Mouse (Mus musculus): ENCODE measurements around the gene Cd300ld2. TPM values are rescaled to one million over a fixed set of nuclear protein-coding genes. Genes with fewer than 3 reads are reported as not detected.
"Not testable (repeated sequence)": the region's sequence is repeated elsewhere in the genome, so short reads cannot be mapped to it uniquely, and the experiment has no call there.

The Cd300ld2 gene
- polyA plus RNA-seq, 1 experiment, result 0.90 TPM

GRCm38 (mm10) chr11:115049282-115049895 is 33.4 kb upstream of the Cd300ld2 start:
- TF ChIP-seq POLR2A (IDR thresholded peaks at IDR 0.05; ENCODE audit: control insufficient read depth, extremely low read depth, insufficient read depth, low read length, poor library complexity) (no peak), CTCF (IDR thresholded peaks at IDR 0.05; ENCODE audit: borderline replicate concordance, control insufficient read depth, extremely low read depth, insufficient read depth, low read length, poor library complexity) (no peak)
- DNase-seq, result no peak
- no peaks in the 10 kb centered on the region for H3K4me1 ChIP-seq (replicated peaks; ENCODE audit: control insufficient read depth, insufficient read depth, low read length)
- no peak overlapping the region for H3K4me3 ChIP-seq (ENCODE audit: control insufficient read depth, insufficient read depth, low read length)
- H3K36me3 ChIP-seq (ENCODE audit: control insufficient read depth, insufficient read depth, low read length), result no peaks in the 10 kb centered on the region
- H3K27me3 ChIP-seq (ENCODE audit: control insufficient read depth, insufficient read depth, low read length), result no peaks in the 10 kb centered on the region
- 44% methylated on average over 3 of the region's 3 CpGs for WGBS
- no peak overlapping the region for H3K27ac ChIP-seq (ENCODE audit: control insufficient read depth, insufficient read depth, low read length)

DNA sequence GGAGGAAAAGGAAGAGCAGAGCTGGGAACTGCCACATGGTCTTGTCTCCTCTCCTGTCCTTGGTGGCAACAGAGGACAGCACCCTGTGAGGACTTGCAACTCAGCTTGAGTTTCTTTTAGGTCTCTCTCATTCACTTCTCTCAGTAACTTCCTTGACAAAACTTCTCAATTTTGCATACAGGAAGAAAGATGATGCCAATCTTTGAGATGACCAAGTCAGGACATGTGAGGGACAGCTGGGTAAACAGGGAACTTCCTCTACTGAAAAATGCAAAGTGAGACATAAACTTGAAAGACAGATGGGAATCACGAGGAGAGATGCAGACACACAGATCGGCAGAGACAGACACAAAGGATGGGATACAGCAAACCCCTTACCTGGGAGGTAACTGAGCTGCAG is 32.3 kb upstream of the Cd300ld2 start, which contains the start of gene Cd300ld3:
Cd300ld3 (minus strand) TSS at position 151 of the 400 bp plus-strand sequence.
- H3K4me1 ChIP-seq (replicated peaks; ENCODE audit: control insufficient read depth, insufficient read depth, low read length), result no peaks in the 10 kb centered on the region
- WGBS, result 64% methylated on average over 2 of the region's 2 CpGs
- H3K27me3 ChIP-seq (ENCODE audit: control insufficient read depth, insufficient read depth, low read length), result no peaks in the 10 kb centered on the region
- H3K27ac ChIP-seq (ENCODE audit: control insufficient read depth, insufficient read depth, low read length), result no peak within 1 kb of the TSS
- H3K36me3 ChIP-seq (ENCODE audit: control insufficient read depth, insufficient read depth, low read length), result no peaks in the 10 kb centered on the region
- TF ChIP-seq POLR2A (IDR thresholded peaks at IDR 0.05; ENCODE audit: control insufficient read depth, extremely low read depth, insufficient read depth, low read length, poor library complexity), result no peak
- no peak for TF ChIP-seq CTCF (IDR thresholded peaks at IDR 0.05; ENCODE audit: borderline replicate concordance, control insufficient read depth, extremely low read depth, insufficient read depth, low read length, poor library complexity)
- H3K4me3 ChIP-seq (ENCODE audit: control insufficient read depth, insufficient read depth, low read length), result no peak within 1 kb of the TSS
- no peak for DNase-seq

GRCm38 (mm10) chr11:115037669-115038068 is 21.7 kb upstream of the Cd300ld2 start, which contains the start of gene Cd300ld5:
Gene Cd300ld5 (minus strand): TSS chr11:115037769.
- not testable (repeated sequence) for H3K27ac ChIP-seq (ENCODE audit: control insufficient read depth, insufficient read depth, low read length); H3K4me1 ChIP-seq (replicated peaks; ENCODE audit: control insufficient read depth, insufficient read depth, low read length); DNase-seq; H3K27me3 ChIP-seq (ENCODE audit: control insufficient read depth, insufficient read depth, low read length); H3K36me3 ChIP-seq (ENCODE audit: control insufficient read depth, insufficient read depth, low read length); H3K4me3 ChIP-seq (ENCODE audit: control insufficient read depth, insufficient read depth, low read length)
- no CpG with 5 or more reads among the region's 6 CpGs for WGBS

DNA sequence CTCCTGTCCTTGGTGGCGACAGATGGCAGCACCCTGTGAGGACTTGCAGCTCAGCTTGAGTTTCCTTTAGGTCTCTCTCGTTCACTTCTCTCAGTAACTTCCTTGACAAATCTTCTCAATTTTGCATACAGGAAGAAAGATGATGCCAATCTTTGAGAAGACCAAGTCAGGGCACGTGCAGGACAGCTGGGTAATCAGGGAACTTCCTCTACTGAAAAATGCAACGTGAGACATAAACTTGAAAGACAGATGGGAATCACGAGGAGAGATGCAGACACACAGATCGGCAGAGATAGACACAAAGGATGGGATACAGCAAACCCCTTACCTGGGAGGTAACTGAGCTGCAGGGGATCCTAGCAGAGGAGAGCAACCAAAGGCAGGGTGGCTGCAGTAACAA is 10.9 kb upstream of the Cd300ld2 start, which contains the start of gene Cd300ld4:
Cd300ld4 (minus strand) TSS at position 101 of the 400 bp plus-strand sequence.
- WGBS, result no CpG with 5 or more reads among the region's 6 CpGs
- H3K27me3 ChIP-seq (ENCODE audit: control insufficient read depth, insufficient read depth, low read length); H3K4me3 ChIP-seq (ENCODE audit: control insufficient read depth, insufficient read depth, low read length); DNase-seq; H3K4me1 ChIP-seq (replicated peaks; ENCODE audit: control insufficient read depth, insufficient read depth, low read length); H3K27ac ChIP-seq (ENCODE audit: control insufficient read depth, insufficient read depth, low read length); H3K36me3 ChIP-seq (ENCODE audit: control insufficient read depth, insufficient read depth, low read length): not testable (repeated sequence)

GRCm38 (mm10) chr11:115004070-115004469 is 11.9 kb downstream of the Cd300ld2 start:
- Histone ChIP-seq H3K27ac (ENCODE audit: control insufficient read depth, insufficient read depth, low read length) (no peak overlapping the region), H3K27me3 (ENCODE audit: control insufficient read depth, insufficient read depth, low read length) (no peaks in the 10 kb centered on the region)
- WGBS, result 17% methylated on average over 5 of the region's 5 CpGs

DNA sequence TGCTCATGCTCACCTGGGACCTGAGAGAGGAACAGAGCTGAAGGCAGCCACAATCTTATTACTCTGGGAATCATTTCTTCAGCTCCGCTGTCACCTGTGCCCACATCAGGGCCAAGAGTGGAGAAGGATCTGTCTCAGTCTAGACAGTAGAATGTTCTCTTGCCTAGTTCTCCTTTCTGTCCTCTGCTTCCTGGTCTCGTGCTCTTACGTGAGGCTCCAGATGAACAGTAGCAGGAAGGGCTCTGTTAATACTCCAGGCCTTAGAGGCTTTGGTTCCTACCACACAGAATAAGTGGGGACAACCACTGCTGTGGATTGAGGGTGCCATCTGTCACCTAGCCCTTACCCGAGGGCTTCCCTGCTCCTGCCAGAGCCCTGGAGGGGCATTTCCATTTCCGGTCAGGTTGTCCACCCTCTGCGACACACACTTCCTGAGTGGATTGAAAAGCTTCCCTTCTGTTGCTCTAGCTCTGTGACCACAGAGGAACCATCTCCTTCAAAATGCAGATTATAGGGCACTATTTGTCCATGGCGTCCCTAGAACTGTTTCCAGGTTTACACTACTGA is 14.4 kb downstream of the Cd300ld2 start, which contains the start of gene Cd300c2:
Cd300c2 (minus strand) TSS at position 407 of the 567 bp plus-strand sequence.
- no peaks in the 10 kb centered on the region for H3K27me3 ChIP-seq (ENCODE audit: control insufficient read depth, insufficient read depth, low read length)
- no peaks in the 10 kb centered on the region for H3K4me1 ChIP-seq (replicated peaks; ENCODE audit: control insufficient read depth, insufficient read depth, low read length)
- H3K27ac ChIP-seq (ENCODE audit: control insufficient read depth, insufficient read depth, low read length), result no peak within 1 kb of the TSS; the same call in 1 of the 2 replicates
- no peaks in the 10 kb centered on the region for H3K36me3 ChIP-seq (ENCODE audit: control insufficient read depth, insufficient read depth, low read length)
- WGBS, result 55% methylated on average over 7 of the region's 7 CpGs
- TF ChIP-seq POLR2A (IDR thresholded peaks at IDR 0.05; ENCODE audit: control insufficient read depth, extremely low read depth, insufficient read depth, low read length, poor library complexity), result no peak
- no peak for TF ChIP-seq CTCF (IDR thresholded peaks at IDR 0.05; ENCODE audit: borderline replicate concordance, control insufficient read depth, extremely low read depth, insufficient read depth, low read length, poor library complexity)
- no peak for DNase-seq
- no peak within 1 kb of the TSS for H3K4me3 ChIP-seq (ENCODE audit: control insufficient read depth, insufficient read depth, low read length)

More at GRCm38 (mm10) chr11:115004070-115004469, 11.9 kb downstream of the Cd300ld2 start:
- DNase-seq, result no peak
- TF ChIP-seq CTCF (IDR thresholded peaks at IDR 0.05; ENCODE audit: borderline replicate concordance, control insufficient read depth, extremely low read depth, insufficient read depth, low read length, poor library complexity) (no peak), POLR2A (IDR thresholded peaks at IDR 0.05; ENCODE audit: control insufficient read depth, extremely low read depth, insufficient read depth, low read length, poor library complexity) (no peak)
- no peaks in the 10 kb centered on the region for H3K4me1 ChIP-seq (replicated peaks; ENCODE audit: control insufficient read depth, insufficient read depth, low read length)
- H3K4me3 ChIP-seq (ENCODE audit: control insufficient read depth, insufficient read depth, low read length), result no peak overlapping the region
- H3K36me3 ChIP-seq (ENCODE audit: control insufficient read depth, insufficient read depth, low read length), result no peaks in the 10 kb centered on the region

- Histone ChIP-seq H3K27ac (ENCODE audit: control insufficient read depth, insufficient read depth, low read length) (no peak within 1 kb of the TSS), H3K4me3 (ENCODE audit: control insufficient read depth, insufficient read depth, low read length) (no peak within 1 kb of the TSS), H3K36me3 (ENCODE audit: control insufficient read depth, insufficient read depth, low read length) (no peaks in the 10 kb centered on the region), H3K4me1 (replicated peaks; ENCODE audit: control insufficient read depth, insufficient read depth, low read length) (no peaks in the 10 kb centered on the region), H3K27me3 (ENCODE audit: control insufficient read depth, insufficient read depth, low read length) (no peaks in the 10 kb centered on the region)
- no peak for DNase-seq
- no peak for TF ChIP-seq POLR2A (IDR thresholded peaks at IDR 0.05; ENCODE audit: control insufficient read depth, extremely low read depth, insufficient read depth, low read length, poor library complexity)
- TF ChIP-seq CTCF (IDR thresholded peaks at IDR 0.05; ENCODE audit: borderline replicate concordance, control insufficient read depth, extremely low read depth, insufficient read depth, low read length, poor library complexity), result no peak
- WGBS, result 47% methylated on average over 4 of the region's 4 CpGs
Measured at GRCm38 (mm10) chr11:114989793-114990192, 26.2 kb downstream of the Cd300ld2 start, which contains the start of gene Cd300ld. Gene Cd300ld (minus strand): TSS chr11:114989922.
